Mouse (Mus musculus) forebrain, postnatal 0 days (tissue): ENCODE measurements at regions not wholly inside any gene's neighbourhood (a gene's known extent, or its start where the extent isn't known, plus 50 kb on each side); places are given as distances from the start of the nearest gene placed in this dataset.

Experiments used
- ATAC-seq: fragments of 200-750 bp; cut with Nextera tagmentation; 2 replicates; pipeline ENCODE4 v1.8.0; 2017; ENCODE audit warnings: mild to moderate bottlenecking, moderate library complexity
- DNase-seq: peaks from one replicate; pipeline ENCODE4 v3.0.0-alpha.2; 2015
- H3K27ac ChIP-seq: fragments of 300-500 bp; sonication (generic); 2 replicates; pipeline ENCODE4 v1.5.1; 2014; ENCODE audit warnings: low read depth, mild to moderate bottlenecking, antibody characterized with exemption, low read length, moderate library complexity, mixed read lengths
- H3K27me3 ChIP-seq: fragments of 300-500 bp; sonication (generic); 2 replicates; pipeline ENCODE4 v1.6.1; 2014; ENCODE audit warnings: mild to moderate bottlenecking, low read length, mixed read lengths; ENCODE audit not compliant: insufficient read depth
- H3K36me3 ChIP-seq: fragments of 300-500 bp; sonication (generic); 2 replicates; pipeline ENCODE4 v1.6.1; 2014; ENCODE audit warnings: mild to moderate bottlenecking, moderate library complexity; ENCODE audit not compliant: insufficient read depth
- H3K4me1 ChIP-seq: fragments of 300-500 bp; sonication (generic); 2 replicates; pipeline ENCODE4 v1.6.1; 2014; ENCODE audit warnings: antibody characterized with exemption; ENCODE audit not compliant: insufficient read depth
- H3K4me2 ChIP-seq: fragments of 300-500 bp; sonication (generic); 2 replicates; pipeline ENCODE4 v1.6.1; 2014; ENCODE audit warnings: low read depth, mild to moderate bottlenecking, moderate library complexity
- H3K4me3 ChIP-seq: fragments of 300-500 bp; sonication (generic); 2 replicates; pipeline ENCODE4 v1.5.1; 2014; ENCODE audit warnings: low read depth, low read length, mixed read lengths
- H3K9ac ChIP-seq: fragments of 300-500 bp; sonication (generic); 2 replicates; pipeline ENCODE4 v1.6.1; 2014; ENCODE audit warnings: mild to moderate bottlenecking
- H3K9me3 ChIP-seq: fragments of 300-500 bp; sonication (generic); 2 replicates; pipeline ENCODE4 v1.6.1; 2016; ENCODE audit warnings: low read length
- CTCF ChIP-seq: sonication (generic); IDR thresholded peaks from 2 replicates; pipeline ENCODE4 v1.5.1; 2016; ENCODE audit warnings: antibody characterized with exemption, control low read depth, low read depth
- WGBS: fragments of 180-500 bp; shearing (Covaris S2); extraction: QIAGEN DNeasy Blood & Tissue Kit; methylation state at CpG from one replicate; pipeline ENCODE4 v1.1.7; 2014; 5-methylcytosine and 5-hydroxymethylcytosine counted together

DNA sequence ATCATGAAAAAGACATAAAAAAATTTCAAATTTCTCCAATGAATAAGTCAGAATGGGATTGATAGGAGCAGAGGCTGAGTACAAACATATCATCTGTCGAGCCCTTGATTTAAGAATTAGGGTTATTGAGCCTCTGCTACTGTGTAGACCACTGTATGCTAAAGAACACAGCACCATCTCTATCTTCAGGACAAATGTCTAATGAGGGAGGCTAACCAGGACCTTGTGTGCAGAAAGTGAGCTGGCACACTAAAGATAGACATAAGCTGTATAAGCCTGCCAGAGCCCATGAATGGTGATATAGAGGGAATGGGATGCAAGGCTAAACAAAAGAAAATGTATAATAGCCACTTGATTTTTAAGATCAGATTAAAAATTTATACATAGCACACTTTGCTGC lies 502.2 kb upstream of the Luzp2 start:
- no peaks in the 10 kb centered on the region for H3K4me1 ChIP-seq
- H3K9me3 ChIP-seq = no peaks in the 10 kb centered on the region
- 72% methylated on average over 1 of the region's 1 CpGs for WGBS
- no peaks in the 10 kb centered on the region for H3K36me3 ChIP-seq
- TF ChIP-seq CTCF = no peak
- H3K27ac ChIP-seq = no peak overlapping the region
- H3K27me3 ChIP-seq = no peaks in the 10 kb centered on the region
- no peak overlapping the region for H3K4me3 ChIP-seq
- H3K4me2 ChIP-seq = no peak overlapping the region
- ATAC-seq (no peak), DNase-seq (no peak)
- no peak overlapping the region for H3K9ac ChIP-seq

- TF ChIP-seq CTCF = no peak
- Histone ChIP-seq H3K9me3 (no peaks in the 10 kb centered on the region), H3K4me2 (no peak overlapping the region), H3K4me3 (no peak overlapping the region), H3K9ac (no peak overlapping the region), H3K4me1 (no peaks in the 10 kb centered on the region), H3K36me3 (no peaks in the 10 kb centered on the region), H3K27me3 (no peaks in the 10 kb centered on the region), H3K27ac (no peak overlapping the region)
- 63% methylated on average over 1 of the region's 1 CpGs for WGBS
- DNase-seq = peak; percentile 66
- ATAC-seq = 0 out of 2 replicates have a peak, but pooled peaks have one; percentile 38
Measured at GRCm38 (mm10) chr7:54334916-54335315, 500.4 kb upstream of the Luzp2 start.

- no peak for TF ChIP-seq CTCF
- DNase-seq (peak; percentile 76), ATAC-seq (peak; percentile 90)
- Histone ChIP-seq H3K4me1 (no peaks in the 10 kb centered on the region), H3K9ac (no peak overlapping the region), H3K4me3 (no peak overlapping the region), H3K9me3 (no peaks in the 10 kb centered on the region), H3K27me3 (no peaks in the 10 kb centered on the region), H3K36me3 (no peaks in the 10 kb centered on the region), H3K4me2 (no peak overlapping the region), H3K27ac (no peak overlapping the region)
- WGBS = 66% methylated on average over 1 of the region's 1 CpGs
Measured at GRCm38 (mm10) chr7:54340532-54340931, 494.8 kb upstream of the Luzp2 start.
